ENCODE assay signal across 22 mouse cellular contexts in the genomic region with DNA sequence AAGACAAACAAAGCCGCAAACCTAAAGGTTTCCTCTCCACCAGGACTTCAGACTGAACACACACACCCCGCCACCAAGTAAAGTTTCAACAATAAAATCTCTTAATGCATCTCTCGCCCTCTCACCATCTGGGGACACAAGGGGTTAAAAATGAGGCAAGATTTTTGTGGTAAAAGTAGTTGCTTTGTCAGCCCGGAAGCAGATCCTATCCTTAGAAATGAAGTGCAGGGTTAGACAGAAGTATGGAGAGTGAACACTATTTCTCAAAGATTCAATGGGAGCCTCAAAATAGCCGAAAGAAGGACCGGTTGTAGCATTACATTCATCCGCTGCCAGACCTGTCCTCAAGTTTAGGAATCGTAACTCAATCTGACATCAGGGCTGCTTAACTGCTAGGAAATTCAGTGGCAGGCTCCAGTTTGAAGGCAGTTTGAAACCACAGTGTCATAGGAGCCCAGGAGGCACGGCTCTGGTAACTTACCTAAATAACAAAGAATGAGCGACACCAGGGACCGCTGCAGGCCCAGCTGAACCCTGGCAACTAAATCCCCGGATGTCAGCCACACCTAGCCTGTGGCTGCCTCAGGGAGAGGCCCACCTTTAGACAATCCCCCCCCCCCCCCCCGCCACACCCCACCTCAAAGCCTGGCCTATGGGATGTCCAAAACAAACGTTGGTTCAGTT. TPM values are rescaled to one million over a fixed set of nuclear protein-coding genes. Genes with fewer than 3 reads are reported as not detected.
DNase-seq lines count a peak whose midpoint lies in the region; ATAC-seq and TF ChIP-seq lines count a peak whose summit lies in the region.
"Had no signal": no experiment of that assay in that cellular context is flagged by ENCODE, and none has a peak within 500 bp of the region (broad histone marks: within the 10 kb centered on the region; RNA-seq: fewer than 3 reads in every experiment).

No protein-coding gene starts in this region.

- no peak for TF ChIP-seq POLR2A in ES-Bruce4 (IDR thresholded peaks at IDR 0.05; ENCODE audit: insufficient read depth, low read length)

- no peaks in the 10 kb centered on the region for H3K9me3 ChIP-seq in kidney, embryonic 15.5 days (replicated peaks)
- H3K9me3 ChIP-seq in kidney, embryonic 14.5 days (ENCODE audit: control insufficient read depth, low read length): no peaks in the 10 kb centered on the region
- no peaks in the 10 kb centered on the region for H3K9me3 ChIP-seq in ES-Bruce4 (replicated peaks; ENCODE audit: control insufficient read depth, insufficient read depth, low read length, poor library complexity, severe bottlenecking)
- no peaks in the 10 kb centered on the region for H3K9me3 ChIP-seq in limb, embryonic 15.5 days
- H3K9me3 ChIP-seq: hindbrain, embryonic 12.5 days; limb, embryonic 12.5 days had no signal

- no peak overlapping the region for H3K4me2 ChIP-seq in kidney, embryonic 15.5 days
- no peak overlapping the region for H3K4me2 ChIP-seq in kidney, embryonic 14.5 days (replicated peaks; ENCODE audit: low read depth, low read length)
- H3K4me2 ChIP-seq in limb, embryonic 15.5 days: no peak overlapping the region
- H3K4me2 ChIP-seq: heart, embryonic 11.5 days; hindbrain, embryonic 12.5 days; limb, embryonic 12.5 days had no signal

- 44% methylated on average over 14 of the region's 14 CpGs for WGBS in kidney, embryonic 15.5 days
- WGBS in kidney, embryonic 14.5 days: 46% methylated on average over 14 of the region's 14 CpGs
- 50% methylated on average over 14 of the region's 14 CpGs for WGBS in limb, embryonic 15.5 days

- no peaks in the 10 kb centered on the region for H3K27me3 ChIP-seq in kidney, embryonic 15.5 days
- no peaks in the 10 kb centered on the region for H3K27me3 ChIP-seq in kidney, embryonic 14.5 days (ENCODE audit: control insufficient read depth, insufficient read depth, low read length)
- H3K27me3 ChIP-seq in ES-Bruce4 (ENCODE audit: control insufficient read depth, insufficient read depth, low read length, poor library complexity, severe bottlenecking): no peaks in the 10 kb centered on the region
- H3K27me3 ChIP-seq in limb, embryonic 15.5 days: no peaks in the 10 kb centered on the region
- H3K27me3 ChIP-seq: hindbrain, embryonic 12.5 days had no signal

- DNase-seq in ZHBTc4 (ENCODE audit: low read depth, low spot score): peak; percentile 74
- no peak for DNase-seq in urinary bladder, postnatal 36 days (ENCODE audit: low spot score in 2 of 2)
- DNase-seq in Muller cell, postnatal 12 days (ENCODE audit: inconsistent ontology term): no peak
- DNase-seq: cerebellum, adult 2 months; cerebellum, postnatal 36 days; gastrocnemius, postnatal 25 days; heart, postnatal 10 days; kidney, adult 2 months; kidney, postnatal 4 days; layer of hippocampus, adult 9-11 months; midbrain, embryonic 14.5 days; spleen, adult 18-20 months; thymus, adult 18-20 months; thymus, postnatal 4 days had no signal

- no peak overlapping the region for H3K9ac ChIP-seq in kidney, embryonic 15.5 days
- H3K9ac ChIP-seq in kidney, embryonic 14.5 days (ENCODE audit: low read depth, low read length): no peak overlapping the region
- H3K9ac ChIP-seq in ES-Bruce4 (ENCODE audit: low read depth, poor library complexity, severe bottlenecking): peak overlapping the region; percentile 70; the same call in 1 of the 2 replicates
- H3K9ac ChIP-seq in limb, embryonic 15.5 days: no peak overlapping the region
- H3K9ac ChIP-seq: hindbrain, embryonic 12.5 days; limb, embryonic 12.5 days; liver, embryonic 14.5 days had no signal

- TF ChIP-seq CTCF in ES-Bruce4 (IDR thresholded peaks at IDR 0.05; ENCODE audit: low read depth, low read length): no peak

- H3K4me3 ChIP-seq in kidney, embryonic 15.5 days (replicated peaks): no peak overlapping the region
- no peak overlapping the region for H3K4me3 ChIP-seq in kidney, embryonic 14.5 days (ENCODE audit: low read length)
- H3K4me3 ChIP-seq in ES-Bruce4 (ENCODE audit: low read depth, low read length): peak overlapping the region; percentile 31; the same call in 1 of the 2 replicates
- H3K4me3 ChIP-seq in limb, embryonic 15.5 days: no peak overlapping the region
- H3K4me3 ChIP-seq: hindbrain, embryonic 12.5 days; limb, embryonic 12.5 days had no signal

- no peaks in the 10 kb centered on the region for H3K36me3 ChIP-seq in kidney, embryonic 15.5 days
- no peaks in the 10 kb centered on the region for H3K36me3 ChIP-seq in kidney, embryonic 14.5 days (ENCODE audit: control insufficient read depth, insufficient read depth, low read length)
- no peaks in the 10 kb centered on the region; the same call in 1 of the 2 replicates for H3K36me3 ChIP-seq in ES-Bruce4 (ENCODE audit: control insufficient read depth, insufficient read depth, low read length, poor library complexity, severe bottlenecking)
- no peaks in the 10 kb centered on the region for H3K36me3 ChIP-seq in limb, embryonic 15.5 days
- H3K36me3 ChIP-seq: hindbrain, embryonic 12.5 days; limb, embryonic 12.5 days had no signal

- no peak overlapping the region for H3K27ac ChIP-seq in kidney, embryonic 15.5 days
- no peak overlapping the region for H3K27ac ChIP-seq in kidney, embryonic 14.5 days (ENCODE audit: low read depth, low read length)
- H3K27ac ChIP-seq in ES-Bruce4 (ENCODE audit: insufficient read depth, low read length): peak overlapping the region; percentile 95
- no peak overlapping the region for H3K27ac ChIP-seq in limb, embryonic 15.5 days
- H3K27ac ChIP-seq: hindbrain, embryonic 12.5 days; limb, embryonic 12.5 days; liver, embryonic 14.5 days had no signal

- peak; percentile 15; the same call in 1 of the 2 replicates for ATAC-seq in kidney, embryonic 15.5 days (replicated peaks; ENCODE audit: low FRiP score)
- no peak for ATAC-seq in kidney, embryonic 14.5 days (ENCODE audit: low FRiP score, low TSS enrichment)
- 0 out of 2 replicates have a peak, but pooled peaks have one; percentile 61 for ATAC-seq in limb, embryonic 15.5 days (ENCODE audit: insufficient number of reproducible peaks, low FRiP score, low TSS enrichment, low read depth)

- 0 out of 2 replicates have a peak, but pooled peaks have one; percentile 31 for TF ChIP-seq EP300 in ES-Bruce4 (IDR thresholded peaks at IDR 0.05; ENCODE audit: insufficient read depth, low read depth, low read length)

- H3K4me1 ChIP-seq in kidney, embryonic 15.5 days: no peaks in the 10 kb centered on the region
- H3K4me1 ChIP-seq in kidney, embryonic 14.5 days (ENCODE audit: control insufficient read depth, insufficient read depth, low read length): no peaks in the 10 kb centered on the region
- peaks cover 3% of the 10 kb centered on the region for H3K4me1 ChIP-seq in ES-Bruce4 (ENCODE audit: control insufficient read depth, insufficient read depth, low read length)
- 0 out of 2 replicates have a peak, but pooled peaks cover 6% of the 10 kb centered on the region for H3K4me1 ChIP-seq in limb, embryonic 15.5 days
- H3K4me1 ChIP-seq: hindbrain, embryonic 12.5 days had no signal

RNA-seq across cellular contexts. Expression of a gene that starts 23.3 kb away (rescaled TPM):
- 1.7 and 3.7 TPM in 2 replicates for polyA plus RNA-seq in kidney, embryonic 15.5 days (2015; fragmentation: Nextera tagmentation; extraction: Ambion mirVana)
- polyA plus RNA-seq in kidney, embryonic 14.5 days (2014; fragmentation: Nextera tagmentation; extraction: Ambion mirVana): 1.1 and 2.0 TPM in 2 replicates
- polyA plus RNA-seq in ES-Bruce4 (2011; ENCODE audit: insufficient read depth, insufficient read length, low read depth, missing spikeins): 5.2 and 5.5 TPM in 2 replicates
- polyA plus RNA-seq in limb, embryonic 15.5 days (2015; fragmentation: Nextera tagmentation; extraction: Ambion mirVana): 4.3 and 5.6 TPM in 2 replicates
